Mouse (Mus musculus) heart, postnatal 0 days (tissue): Measurements from ENCODE around the gene Shroom3.

Experiments used
- CTCF ChIP-seq: IDR thresholded peaks from 2 replicates; pipeline ENCODE4 v1.5.1; 2016; ENCODE audit warnings: antibody characterized with exemption, control low read depth, low read depth
- EP300 ChIP-seq: IDR thresholded peaks from 2 replicates; pipeline ENCODE4 v1.6.1; 2016; ENCODE audit warnings: antibody characterized with exemption, low read depth

GRCm38 (mm10) chr5:92934269-92934939, 251.2 kb downstream of the Shroom3 start:
- TF ChIP-seq CTCF (no peak), EP300 (no peak)
